Mouse (Mus musculus): ENCODE measurements around the gene Gm47985.
"Not testable (repeated sequence)": the region's sequence is repeated elsewhere in the genome, so short reads cannot be mapped to it uniquely, and the experiment has no call there.

- TF ChIP-seq CTCF (IDR thresholded peaks at IDR 0.05; ENCODE audit: borderline replicate concordance, insufficient read depth, low read depth, low read length); POLR2A (IDR thresholded peaks at IDR 0.05; ENCODE audit: borderline replicate concordance, insufficient read depth, low read length): not testable (repeated sequence)
These were observed at the start of gene Gm47985 for GRCm38 (mm10) chr1:151182266-151182665.
